Mouse (Mus musculus): Measurements from ENCODE around the gene Naa60. TPM values are rescaled to one million over a fixed set of nuclear protein-coding genes. Genes with fewer than 3 reads are reported as not detected.
"Not testable (repeated sequence)": the region's sequence is repeated elsewhere in the genome, so short reads cannot be mapped to it uniquely, and the experiment has no call there.

The Naa60 gene
- total RNA-seq (2021), result 10 to 100 TPM; 97.5 to 98.2 TPM

GRCm38 (mm10) chr16:3872216-3873047, at the start of gene Naa60:
Gene Naa60 (plus strand): TSS chr16:3872375.
- DNase-seq, result peak; percentile 94
- intact Hi-C loops (cut with DNase I), result no loop called here

GRCm38 (mm10) chr16:3828021-3828420, 44.2 kb upstream of the Naa60 start:
- no peak for DNase-seq
- intact Hi-C loops (cut with DNase I), result no loop called here

- no peak for DNase-seq
- intact Hi-C loops (cut with DNase I), result no loop called here
These were observed 42.4 kb upstream of the Naa60 start for GRCm38 (mm10) chr16:3829727-3830126.

- no peak for DNase-seq
- intact Hi-C loops (cut with DNase I), result no loop called here
These were observed 41.5 kb upstream of the Naa60 start, which contains the start of gene Olfr15 for GRCm38 (mm10) chr16:3830588-3831109. Gene Olfr15 (plus strand): TSS chr16:3830878.

DNA sequence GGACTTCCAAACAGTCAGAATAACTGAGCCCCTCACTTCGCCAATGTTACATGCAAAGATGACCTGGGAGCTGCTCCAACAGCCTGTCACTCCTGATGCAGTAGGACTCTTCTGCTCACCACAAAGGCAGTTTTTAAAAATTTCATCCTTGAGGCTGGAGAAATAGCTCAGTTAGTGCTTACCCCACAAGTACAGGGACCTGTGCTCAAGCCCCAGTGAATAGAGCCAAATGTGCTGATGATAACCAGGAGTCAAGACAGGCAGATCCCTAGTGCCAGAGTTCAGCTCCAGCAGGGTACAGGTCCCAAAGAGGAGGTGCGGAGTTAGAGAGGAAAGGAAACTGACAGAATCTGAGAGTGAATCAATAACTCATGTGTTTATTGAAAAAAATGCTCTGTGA, 36.7 kb upstream of the Naa60 start:
- no peak for DNase-seq
- intact Hi-C loops (cut with DNase I), result no loop called here

DNA sequence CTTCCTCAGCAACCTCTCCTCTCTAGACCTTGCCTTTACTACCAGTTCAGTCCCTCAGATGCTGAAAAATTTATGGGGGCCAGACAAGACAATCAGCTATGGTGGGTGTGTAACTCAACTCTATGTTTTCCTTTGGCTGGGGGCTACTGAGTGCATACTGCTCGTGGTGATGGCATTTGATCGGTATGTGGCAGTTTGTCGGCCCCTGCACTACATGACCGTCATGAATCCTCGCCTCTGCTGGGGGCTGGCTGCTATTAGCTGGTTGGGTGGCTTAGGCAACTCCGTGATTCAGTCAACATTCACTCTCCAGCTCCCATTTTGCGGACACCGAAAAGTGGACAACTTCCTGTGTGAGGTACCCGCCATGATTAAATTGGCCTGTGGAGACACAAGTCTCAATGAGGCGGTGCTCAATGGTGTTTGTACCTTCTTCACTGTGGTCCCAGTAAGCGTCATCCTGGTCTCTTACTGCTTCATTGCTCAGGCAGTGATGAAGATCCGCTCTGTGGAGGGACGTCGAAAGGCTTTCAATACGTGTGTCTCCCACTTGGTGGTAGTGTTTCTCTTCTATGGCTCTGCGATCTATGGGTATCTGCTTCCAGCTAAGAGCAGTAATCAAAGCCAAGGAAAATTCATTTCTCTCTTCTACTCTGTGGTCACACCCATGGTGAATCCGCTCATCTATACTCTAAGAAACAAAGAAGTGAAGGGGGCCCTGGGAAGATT, 32.9 kb upstream of the Naa60 start:
- intact Hi-C loops (cut with DNase I), result no loop called here

GRCm38 (mm10) chr16:3842989-3843388, 29.2 kb upstream of the Naa60 start:
- DNase-seq, result peak; percentile 13
- intact Hi-C loops (cut with DNase I), result no loop called here

More for the DNA sequence above, 32.9 kb upstream of the Naa60 start:
- DNase-seq, result no peak

DNA sequence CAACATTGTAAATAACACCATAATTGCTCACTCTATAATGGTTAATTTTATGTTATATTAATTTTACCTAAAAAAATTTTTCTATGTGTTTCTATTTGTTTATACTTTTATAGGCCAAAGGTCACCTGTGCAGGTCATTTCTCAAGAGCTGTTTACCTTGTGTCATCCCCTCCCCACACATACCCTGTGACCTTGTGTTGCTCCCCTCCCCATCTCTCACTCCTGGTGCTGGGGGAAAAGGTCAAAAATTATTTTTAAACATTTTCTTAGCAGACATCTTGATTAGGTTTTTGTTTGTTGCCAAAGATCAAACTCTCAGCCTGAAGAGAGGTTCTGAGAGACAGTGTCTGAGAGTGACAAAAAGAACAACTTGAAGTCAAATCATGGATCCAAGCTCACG, 28.4 kb upstream of the Naa60 start:
- no peak for DNase-seq
- intact Hi-C loops (cut with DNase I), result no loop called here

- DNase-seq, result peak; percentile 94
- intact Hi-C loops (cut with DNase I), result no loop called here
These were observed 25.3 kb upstream of the Naa60 start, which contains the start of gene Zfp174 for GRCm38 (mm10) chr16:3846711-3847518. Gene Zfp174 (plus strand): TSS chr16:3847268.

DNA sequence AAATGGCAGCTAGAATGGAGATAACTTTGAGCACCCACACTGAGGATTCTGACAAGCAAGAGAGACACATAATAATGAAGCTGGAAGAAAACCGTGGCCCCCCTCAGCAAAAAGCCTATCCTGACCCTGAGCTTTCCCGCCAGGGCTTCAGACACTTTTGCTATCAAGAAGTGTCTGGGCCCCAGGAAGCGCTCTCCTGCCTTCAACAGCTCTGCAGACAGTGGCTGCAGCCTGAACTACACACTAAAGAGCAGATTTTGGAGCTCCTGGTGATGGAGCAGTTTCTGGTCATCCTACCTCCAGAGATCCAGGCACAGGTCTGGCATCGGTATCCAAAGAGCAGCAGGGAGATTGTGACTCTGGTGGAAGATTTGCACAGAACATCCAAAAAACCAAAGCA, 24.3 kb upstream of the Naa60 start:
- intact Hi-C loops (cut with DNase I), result no loop called here
- DNase-seq, result no peak

GRCm38 (mm10) chr16:3848416-3848815, 23.8 kb upstream of the Naa60 start:
- no peak for DNase-seq
- intact Hi-C loops (cut with DNase I), result no loop called here

GRCm38 (mm10) chr16:3851301-3851700, 20.9 kb upstream of the Naa60 start:
- DNase-seq; intact Hi-C loops (cut with DNase I): not testable (repeated sequence)

DNA sequence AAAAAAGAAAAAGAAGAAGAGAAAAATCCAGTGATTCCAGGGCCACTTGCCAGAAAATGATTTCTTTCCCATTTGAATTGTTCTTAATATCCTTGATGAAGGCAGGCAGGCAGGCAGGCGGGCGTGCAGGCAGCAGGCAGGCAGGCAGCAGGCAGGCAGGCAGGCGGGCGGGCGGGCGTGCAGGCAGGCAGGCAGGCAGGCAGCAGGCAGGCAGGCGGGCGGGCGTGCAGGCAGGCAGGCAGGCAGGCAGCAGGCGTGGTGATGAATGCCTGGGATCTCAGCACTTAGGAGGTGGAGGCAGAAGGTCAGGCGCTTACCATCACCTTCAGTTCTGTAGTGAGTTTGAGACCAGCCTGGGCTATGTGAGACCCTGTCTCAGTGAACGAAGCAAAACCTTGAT, 19.6 kb upstream of the Naa60 start:
- no peak for DNase-seq
- intact Hi-C loops (cut with DNase I), result no loop called here

DNA sequence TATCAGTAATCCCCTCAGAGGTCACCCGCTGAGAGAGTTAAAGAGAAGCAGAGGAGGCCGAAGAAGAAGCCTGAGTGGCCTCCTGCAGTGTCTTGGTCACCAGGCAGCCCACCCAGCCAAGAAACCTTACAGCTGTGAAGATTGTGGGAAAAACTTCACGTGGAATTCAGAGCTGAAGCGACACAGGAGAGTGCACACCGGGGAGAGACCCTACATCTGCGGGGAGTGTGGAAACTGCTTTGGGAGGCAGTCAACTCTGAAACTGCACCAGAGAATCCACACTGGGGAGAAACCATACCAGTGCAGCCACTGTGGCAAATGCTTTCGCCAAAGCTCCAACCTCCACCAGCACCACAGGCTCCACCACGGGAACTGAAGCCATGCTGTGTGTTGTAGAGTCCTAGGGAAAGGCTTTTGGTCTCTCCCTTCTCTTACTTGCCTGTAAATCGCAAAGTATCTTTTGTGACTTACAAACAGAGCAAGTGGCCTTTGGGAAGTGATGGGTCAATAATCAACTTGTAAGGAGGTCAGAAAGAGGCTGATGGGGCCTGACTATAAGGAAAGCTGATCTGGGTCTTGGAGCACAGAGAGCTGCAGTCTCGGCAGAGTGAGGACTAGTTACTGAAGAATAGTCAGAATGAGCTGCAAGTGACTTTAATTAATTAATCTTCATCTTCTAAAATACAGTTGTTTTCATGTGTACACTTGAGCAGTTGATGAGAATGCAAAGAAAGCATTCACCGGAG, 17.6 kb upstream of the Naa60 start:
- intact Hi-C loops (cut with DNase I), result no loop called here
- DNase-seq, result no peak

GRCm38 (mm10) chr16:3855776-3856175, 16.4 kb upstream of the Naa60 start:
- DNase-seq, result no peak
- intact Hi-C loops (cut with DNase I), result no loop called here

DNA sequence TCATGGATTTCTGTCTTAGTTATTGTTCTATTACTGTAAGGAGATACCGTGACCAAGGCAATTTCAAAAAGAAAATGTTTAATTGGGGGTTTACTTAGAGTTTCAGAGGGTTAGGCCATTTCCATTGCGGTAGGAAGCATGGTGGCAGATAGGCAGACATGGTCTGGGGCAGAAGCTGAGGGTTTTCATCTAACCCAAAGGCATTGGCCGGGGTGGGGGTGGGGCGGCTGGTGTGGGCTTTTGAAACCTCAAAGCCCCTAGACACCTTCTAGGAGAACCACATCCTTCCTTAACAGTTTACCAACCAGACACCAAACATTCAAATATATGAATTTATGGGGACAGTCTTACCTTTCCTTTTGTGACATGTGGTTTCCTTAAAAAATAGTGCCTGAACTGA, 12.9 kb upstream of the Naa60 start:
- intact Hi-C loops (cut with DNase I), result no loop called here
- DNase-seq, result no peak

- DNase-seq, result no peak
- intact Hi-C loops (cut with DNase I), result no loop called here
These were observed 360 bp upstream of the Naa60 start for GRCm38 (mm10) chr16:3871815-3872214.

GRCm38 (mm10) chr16:3876346-3876745, 4.2 kb downstream of the Naa60 start:
- DNase-seq, result no peak
- intact Hi-C loops (cut with DNase I), result no loop called here

- intact Hi-C loops (cut with DNase I), result no loop called here
- DNase-seq, result peak; percentile 95
These were observed 12.3 kb downstream of the Naa60 start, which contains the start of the genes Zfp597 and Gm20695 for GRCm38 (mm10) chr16:3884201-3885064. Gene Zfp597 (minus strand): TSS chr16:3884561. Gene Gm20695 (plus strand): TSS chr16:3884648.

All from left cerebral cortex, postnatal 4 days (tissue).